Mouse (Mus musculus): ENCODE data around the gene Incenp.

- TF ChIP-seq POLR2A (IDR thresholded peaks at IDR 0.05; ENCODE audit: low read depth, low read length) (no peak), CTCF (IDR thresholded peaks at IDR 0.05; ENCODE audit: borderline replicate concordance, insufficient read depth, low read length) (no peak)
These were observed 40.5 kb upstream of the Incenp start for GRCm38 (mm10) chr19:9939841-9940240.

Measured in embryonic fibroblast, embryonic 13.5 days (primary cell).